Mouse (Mus musculus): ENCODE measurements around the gene Frrs1. TPM values are rescaled to one million over a fixed set of nuclear protein-coding genes. Genes with fewer than 3 reads are reported as not detected.

Gene Frrs1
- polyA plus RNA-seq, 1 experiment, result 5.2 TPM

DNA sequence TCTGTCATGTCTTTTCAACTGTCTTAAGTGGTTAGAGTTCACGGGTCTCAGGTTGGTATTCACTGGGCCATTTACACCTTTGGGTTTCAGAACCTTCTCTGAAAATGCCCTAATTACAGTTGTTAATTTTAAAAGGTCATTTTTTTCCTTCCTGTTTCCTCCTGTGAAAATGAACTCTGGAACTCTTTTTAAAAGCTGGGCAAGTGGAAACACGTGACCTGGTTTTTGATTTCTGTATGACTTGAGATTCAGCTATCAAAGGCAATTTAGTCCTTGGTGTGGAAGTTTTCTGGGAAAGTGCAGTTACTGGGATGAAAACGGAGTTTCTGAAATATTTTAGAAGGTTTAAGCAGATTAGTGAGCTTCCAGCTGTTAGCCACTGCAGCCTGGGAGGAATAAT lies 11.1 kb downstream of the Frrs1 start:
- no peak for TF ChIP-seq GATA1 (IDR thresholded peaks at IDR 0.05; ENCODE audit: low read length)

GRCm38 (mm10) chr3:116882221-116882960 lies 23.1 kb downstream of the Frrs1 start:
- no peak for TF ChIP-seq GATA1 (IDR thresholded peaks at IDR 0.05; ENCODE audit: low read length)

DNA sequence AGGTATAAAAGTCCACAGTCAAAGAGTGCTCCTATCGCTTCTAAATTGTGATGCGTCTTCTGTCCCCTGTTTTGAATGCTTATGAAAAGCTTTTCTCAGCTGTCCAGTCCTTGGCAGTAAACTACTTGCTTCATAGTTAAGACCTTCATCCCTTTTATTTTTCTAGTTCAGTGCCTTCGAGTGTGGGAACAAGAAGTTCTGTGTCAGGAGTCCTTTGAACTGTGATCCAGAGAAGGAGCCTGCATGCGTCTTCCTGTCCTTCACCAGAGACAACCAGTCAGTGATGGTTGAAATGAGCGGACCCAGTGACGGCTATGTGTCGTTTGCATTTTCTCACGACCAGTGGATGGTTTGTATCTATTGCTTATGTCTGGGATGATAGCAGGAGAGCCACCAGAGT lies 25.7 kb downstream of the Frrs1 start:
- TF ChIP-seq GATA1 (IDR thresholded peaks at IDR 0.05; ENCODE audit: low read length), result no peak

GRCm38 (mm10) chr3:116889358-116889757 lies 30.1 kb downstream of the Frrs1 start:
- TF ChIP-seq GATA1 (IDR thresholded peaks at IDR 0.05; ENCODE audit: low read length), result no peak

DNA sequence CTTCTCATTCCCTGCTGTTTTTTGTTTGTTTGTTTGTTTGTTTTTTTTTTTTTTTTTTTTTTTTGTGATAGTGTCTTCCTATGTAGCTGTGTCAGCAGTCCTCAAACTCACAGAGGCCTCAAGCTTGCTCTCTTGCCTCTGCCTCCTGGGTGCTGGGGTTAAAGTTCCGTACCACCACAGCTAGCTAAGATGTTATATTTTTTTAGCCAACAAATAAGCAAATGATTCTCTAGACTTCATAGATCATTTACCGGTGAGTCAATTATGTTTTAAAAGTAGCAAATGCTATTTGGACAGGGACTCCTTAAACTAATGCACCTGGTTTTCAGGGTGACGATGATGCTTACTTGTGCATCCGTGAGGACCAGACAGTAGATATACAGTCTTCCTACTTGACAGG lies 31.3 kb downstream of the Frrs1 start:
- TF ChIP-seq GATA1 (IDR thresholded peaks at IDR 0.05; ENCODE audit: low read length), result no peak

DNA sequence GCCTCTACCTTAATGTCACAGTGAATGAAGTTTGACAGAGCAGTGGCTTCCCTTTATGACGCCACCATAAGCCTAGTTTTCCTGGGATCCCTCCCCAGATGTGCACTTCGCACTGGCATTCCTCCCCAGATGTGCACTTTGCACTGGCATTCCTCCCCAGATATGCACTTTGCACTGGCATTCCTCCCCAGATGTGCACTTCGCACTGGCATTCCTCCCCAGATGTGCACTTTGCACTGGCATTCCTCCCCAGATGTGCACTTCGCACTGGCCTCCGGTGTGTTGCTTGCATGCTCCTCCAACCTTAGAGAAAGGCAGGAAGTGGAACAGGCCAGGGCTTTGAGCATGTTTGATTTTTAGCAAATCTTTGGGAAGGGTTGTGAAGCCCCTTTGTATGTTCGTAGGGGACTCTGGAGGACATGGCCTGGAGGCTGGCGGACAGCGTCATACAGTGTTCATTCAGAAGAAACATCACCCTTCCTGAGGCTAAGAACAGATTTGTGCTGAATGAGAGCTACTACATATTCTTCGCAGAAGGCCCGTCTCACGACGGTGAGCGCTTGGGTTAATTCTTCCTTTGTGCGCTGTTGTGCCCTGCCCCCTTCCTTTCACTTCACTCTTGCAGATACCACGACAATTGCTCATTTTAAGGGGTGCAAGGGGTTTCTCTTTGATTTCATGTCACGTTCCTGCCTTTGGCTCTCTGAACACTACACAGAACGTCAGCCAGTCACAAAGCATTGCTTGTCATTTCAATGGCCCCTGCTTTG lies 32.4 kb downstream of the Frrs1 start:
- TF ChIP-seq GATA1 (IDR thresholded peaks at IDR 0.05; ENCODE audit: low read length), result no peak

DNA sequence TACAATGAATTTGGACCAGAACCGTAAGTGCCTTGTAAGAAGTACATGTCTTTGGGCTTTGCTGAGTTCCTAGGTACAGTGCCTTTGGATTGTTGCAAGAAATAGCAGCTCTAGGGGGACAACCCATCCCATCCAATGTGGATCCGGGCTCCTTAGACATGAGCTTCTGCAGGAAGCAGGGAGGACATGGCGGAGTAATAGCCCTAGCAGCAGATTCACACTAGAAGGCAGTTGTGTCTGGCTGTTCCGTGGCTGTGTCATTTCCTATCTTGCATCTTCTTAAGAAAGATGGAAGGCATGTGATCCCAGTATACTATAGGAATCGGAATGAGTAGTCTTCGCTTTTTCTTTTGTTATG lies 32.9 kb downstream of the Frrs1 start:
- no peak for TF ChIP-seq GATA1 (IDR thresholded peaks at IDR 0.05; ENCODE audit: low read length)

DNA sequence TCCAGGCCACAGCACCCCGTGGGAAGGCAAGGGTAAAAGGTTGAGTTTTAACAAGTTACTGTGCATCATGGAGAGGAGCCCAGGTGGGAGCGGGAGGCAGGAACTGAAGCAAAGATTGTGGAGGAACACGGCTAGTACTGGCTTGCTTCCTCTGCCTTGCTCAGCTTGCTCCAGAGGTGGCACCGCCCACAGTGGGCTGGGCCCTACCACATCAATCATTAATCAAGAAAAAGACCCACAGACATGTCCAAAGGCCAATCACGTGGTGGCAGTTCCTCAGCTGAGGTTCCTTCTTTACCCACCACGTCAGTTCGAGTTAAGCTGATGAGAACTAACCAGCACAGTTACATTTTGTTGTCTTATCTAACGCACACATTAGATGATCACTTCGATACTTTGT lies 33.6 kb downstream of the Frrs1 start:
- TF ChIP-seq GATA1 (IDR thresholded peaks at IDR 0.05; ENCODE audit: low read length), result no peak

DNA sequence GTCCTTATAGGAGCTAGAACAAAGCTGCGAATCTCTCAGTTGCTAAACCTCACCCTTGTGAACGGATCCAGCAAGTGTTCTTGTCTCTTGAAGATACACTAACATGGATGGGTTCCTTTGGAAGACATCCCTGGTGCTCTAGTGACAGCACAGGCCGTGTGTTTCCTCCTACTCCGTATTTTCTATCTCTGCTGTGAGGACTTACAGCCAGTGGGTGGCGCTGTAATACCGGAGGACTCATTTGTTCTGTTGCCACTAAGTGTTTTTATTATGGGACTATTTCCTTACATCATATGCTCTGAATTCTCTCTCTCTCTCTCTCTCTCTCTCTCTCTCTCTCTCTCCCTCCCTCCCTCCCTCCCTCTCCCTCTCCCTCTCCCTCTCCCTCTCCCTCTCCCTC lies 44.9 kb downstream of the Frrs1 start:
- no peak for TF ChIP-seq GATA1 (IDR thresholded peaks at IDR 0.05; ENCODE audit: low read length)

- no peak for TF ChIP-seq GATA1 (IDR thresholded peaks at IDR 0.05; ENCODE audit: low read length)
These were observed 46.6 kb downstream of the Frrs1 start for GRCm38 (mm10) chr3:116905898-116906297.

GRCm38 (mm10) chr3:116906596-116906995 lies 47.3 kb downstream of the Frrs1 start:
- no peak for TF ChIP-seq GATA1 (IDR thresholded peaks at IDR 0.05; ENCODE audit: low read length)

DNA sequence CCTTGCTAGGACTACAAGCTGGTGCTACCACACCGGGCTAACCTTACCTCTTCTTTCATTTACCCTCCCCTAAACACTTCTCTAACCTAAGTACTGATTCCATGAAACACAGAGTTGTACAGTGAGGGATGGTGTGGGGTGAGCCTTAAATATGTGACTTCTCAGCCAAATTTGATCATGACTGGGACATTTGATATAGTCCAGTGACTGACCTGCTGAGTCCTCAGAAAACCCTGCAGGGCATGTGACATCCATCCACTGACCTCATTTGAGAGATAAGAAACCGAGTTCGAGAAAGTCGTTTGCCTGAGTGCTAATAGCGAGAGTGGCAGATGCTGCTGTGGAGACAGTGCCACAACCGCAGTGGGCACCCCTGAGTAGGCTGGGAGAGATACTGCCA lies 55.1 kb downstream of the Frrs1 start:
- TF ChIP-seq GATA1 (IDR thresholded peaks at IDR 0.05; ENCODE audit: low read length), result no peak

DNA sequence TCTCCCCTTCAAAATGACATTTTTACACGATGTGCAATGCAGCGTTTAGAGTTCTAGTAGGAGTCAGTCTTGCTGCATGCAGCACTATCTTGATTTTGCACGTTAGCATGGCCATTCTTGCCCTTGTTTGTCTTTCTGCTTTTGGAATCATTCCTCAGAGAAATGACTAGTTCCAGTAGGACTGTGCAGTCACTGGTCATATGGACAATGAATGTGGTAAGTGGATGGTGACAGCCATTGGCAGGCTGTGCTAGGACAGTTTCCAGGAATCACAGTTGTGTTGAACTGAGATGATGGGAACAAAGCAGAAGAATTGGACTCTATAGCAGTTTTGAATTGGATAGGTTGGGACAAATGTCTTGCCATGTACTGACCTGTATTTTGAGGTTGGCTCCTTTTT lies 55.7 kb downstream of the Frrs1 start:
- no peak for TF ChIP-seq GATA1 (IDR thresholded peaks at IDR 0.05; ENCODE audit: low read length)

GRCm38 (mm10) chr3:116917016-116917415 lies 57.8 kb downstream of the Frrs1 start:
- no peak for TF ChIP-seq GATA1 (IDR thresholded peaks at IDR 0.05; ENCODE audit: low read length)

GRCm38 (mm10) chr3:116921535-116921934 lies 62.3 kb downstream of the Frrs1 start:
- TF ChIP-seq GATA1 (IDR thresholded peaks at IDR 0.05; ENCODE audit: low read length), result no peak

DNA sequence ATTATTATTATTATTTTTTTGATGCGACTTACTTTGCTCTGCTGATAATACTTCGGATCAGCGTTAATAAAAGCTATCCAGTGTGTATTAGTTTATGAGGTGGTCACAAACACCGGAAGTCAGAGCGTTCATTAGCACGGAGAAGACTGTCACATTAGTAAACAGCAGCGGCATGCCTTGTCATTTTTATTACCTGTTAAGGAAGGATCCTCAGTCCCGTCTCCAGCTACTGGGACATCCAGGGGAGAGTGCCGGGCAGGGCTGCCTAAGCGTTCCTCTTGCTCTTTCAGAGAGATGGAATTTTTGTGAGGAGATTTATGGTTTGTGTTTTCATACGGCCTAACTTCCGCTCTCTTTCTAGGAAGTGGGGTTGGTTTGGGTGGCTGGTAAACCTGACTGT lies 63.8 kb downstream of the Frrs1 start:
- no peak for TF ChIP-seq GATA1 (IDR thresholded peaks at IDR 0.05; ENCODE audit: low read length)

DNA sequence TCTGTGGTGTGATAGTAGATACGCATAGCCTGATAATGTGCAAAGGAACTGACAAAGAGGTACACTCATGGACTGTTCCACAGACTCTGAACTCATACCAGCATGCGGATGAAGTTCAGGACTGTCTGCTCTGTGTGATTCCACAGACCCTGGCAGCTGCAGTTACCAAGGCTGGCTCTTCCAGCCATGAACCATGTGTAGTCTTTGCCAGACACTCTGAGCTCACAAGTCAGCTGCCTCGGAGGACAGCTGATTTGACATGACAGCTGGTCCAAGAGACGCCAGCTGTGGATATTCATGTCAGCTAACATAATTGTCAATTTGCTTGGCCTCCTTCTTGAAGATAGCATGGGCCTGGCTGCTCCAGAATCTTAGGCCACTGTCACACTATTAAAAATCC lies 69.7 kb downstream of the Frrs1 start:
- TF ChIP-seq GATA1 (IDR thresholded peaks at IDR 0.05; ENCODE audit: low read length), result no peak

Measured in G1E-ER4 (cell line).